Mouse (Mus musculus) MEL (cell line): ENCODE results near the gene Deaf1.
A peak's percentile ranks its signal among the peaks of the same experiment; 100 is the strongest.

Source experiments
- CTCF ChIP-seq, 3 experiments: IDR thresholded peaks in 2 of 3; conservative IDR thresholded peaks in 1 of 3; 2 replicates each; pipeline ENCODE4 v1.5.1; 2011 to 2012; ENCODE audit warnings: low read length in 3 of 3, low read depth in 2 of 3, mild to moderate bottlenecking in 2 of 3, improper control_type of control experiment in 1 of 3, inconsistent platforms in 1 of 3, mixed read lengths in 1 of 3, moderate library complexity in 1 of 3; ENCODE audit not compliant: control insufficient read depth in 1 of 3, insufficient read depth in 1 of 3, poor library complexity in 1 of 3, severe bottlenecking in 1 of 3
- E2F4 ChIP-seq: IDR thresholded peaks from 2 replicates; pipeline ENCODE4 v1.6.1; 2011; ENCODE audit warnings: low read depth, low read length, improper control_type of control experiment, borderline replicate concordance
- EP300 ChIP-seq, 2 experiments: IDR thresholded peaks; 2 replicates each; pipeline ENCODE4 v1.6.1; 2011; ENCODE audit warnings: improper control_type of control experiment in 2 of 2, low read length in 2 of 2, low read depth in 1 of 2, mild to moderate bottlenecking in 1 of 2
- GABPA ChIP-seq: IDR thresholded peaks from 2 replicates; pipeline ENCODE4 v1.6.1; 2012; ENCODE audit warnings: low read depth, mild to moderate bottlenecking, inconsistent platforms, low read length, improper control_type of control experiment, moderate library complexity
- HCFC1 ChIP-seq: IDR thresholded peaks from 2 replicates; pipeline ENCODE4 v1.6.1; 2012; ENCODE audit warnings: low read depth, mild to moderate bottlenecking, inconsistent platforms, low read length, improper control_type of control experiment, moderate library complexity
- MAZ ChIP-seq: IDR thresholded peaks from 2 replicates; pipeline ENCODE4 v1.6.1; 2012; ENCODE audit warnings: low read depth, mild to moderate bottlenecking, inconsistent platforms, low read length, improper control_type of control experiment
- POLR2A ChIP-seq, 2 experiments: IDR thresholded peaks; 2 replicates each; pipeline ENCODE4 v1.6.1; 2011 to 2012; ENCODE audit warnings: low read length in 2 of 2, mild to moderate bottlenecking in 2 of 2, control low read depth in 1 of 2, improper control_type of control experiment in 1 of 2, low read depth in 1 of 2, moderate library complexity in 1 of 2; ENCODE audit not compliant: control insufficient read depth in 1 of 2, insufficient read depth in 1 of 2, poor library complexity in 1 of 2
- RCOR1 ChIP-seq: IDR thresholded peaks from 2 replicates; pipeline ENCODE4 v1.6.1; 2012; ENCODE audit warnings: low read depth, mild to moderate bottlenecking, inconsistent platforms, low read length, improper control_type of control experiment
- SIN3A ChIP-seq: IDR thresholded peaks from 2 replicates; pipeline ENCODE4 v1.6.1; 2012; ENCODE audit warnings: low read length, improper control_type of control experiment, inconsistent platforms
- SMC3 ChIP-seq: IDR thresholded peaks from 2 replicates; pipeline ENCODE4 v1.6.1; 2011; ENCODE audit warnings: low read depth, low read length, improper control_type of control experiment
- TBP ChIP-seq: IDR thresholded peaks from 2 replicates; pipeline ENCODE4 v1.8.0; 2011; ENCODE audit warnings: low read depth, low read length, improper control_type of control experiment
- TCF12 ChIP-seq: IDR thresholded peaks from 2 replicates; pipeline ENCODE4 v1.6.1; 2014; ENCODE audit warnings: low read depth, mild to moderate bottlenecking, inconsistent platforms, low read length, improper control_type of control experiment, moderate library complexity
- ZC3H11A ChIP-seq: IDR thresholded peaks from 2 replicates; pipeline ENCODE4 v1.6.1; 2012; ENCODE audit warnings: low read depth, mild to moderate bottlenecking, inconsistent platforms, low read length, improper control_type of control experiment
- ZNF384 ChIP-seq: IDR thresholded peaks from 2 replicates; pipeline ENCODE4 v1.6.1; 2012; ENCODE audit warnings: low read depth, mild to moderate bottlenecking, inconsistent platforms, low read length, improper control_type of control experiment

DNA sequence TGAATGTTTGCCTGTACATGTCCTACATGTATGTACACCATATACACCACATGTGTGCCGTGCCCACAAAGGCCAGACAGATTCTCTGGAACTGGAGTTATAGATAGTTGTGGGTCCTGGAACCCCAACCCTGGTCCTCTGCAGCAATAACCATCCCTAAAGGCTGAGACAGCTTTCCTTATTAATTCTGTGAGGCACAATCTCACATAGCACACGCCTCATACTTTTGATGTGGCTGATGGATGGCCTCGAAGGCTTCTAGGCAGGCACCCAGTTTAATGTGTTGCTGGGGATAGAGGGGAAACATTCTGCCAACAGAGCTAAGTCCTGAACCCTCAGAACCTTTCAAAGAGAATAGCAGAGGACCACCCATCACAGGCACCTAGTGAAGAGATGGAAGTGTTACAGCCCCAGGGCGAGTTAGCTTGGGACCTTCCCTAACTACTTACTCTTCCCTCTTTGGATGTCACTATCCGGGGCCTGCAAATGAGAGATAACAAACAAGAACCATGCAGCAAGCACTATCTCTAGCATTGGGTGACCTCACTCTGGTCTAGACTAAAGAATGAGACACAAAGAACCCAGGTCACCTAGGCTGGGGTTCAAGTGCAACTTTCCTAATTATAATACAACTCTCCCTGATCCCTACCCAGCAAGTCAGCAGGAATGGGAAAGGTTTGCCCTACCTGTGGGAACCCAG, 37.0 kb upstream of the Deaf1 start:
- TF ChIP-seq SMC3: no peak; the same call in 1 of the 2 replicates
- TF ChIP-seq POLR2A (IDR thresholded peaks at IDR 0.05; ENCODE audit: control insufficient read depth in 1 of 2, insufficient read depth in 1 of 2, low read depth in 1 of 2, low read length in 2 of 2, poor library complexity in 1 of 2): no peak
- TF ChIP-seq ZNF384: no peak
- TF ChIP-seq ZC3H11A: no peak
- TF ChIP-seq HCFC1: no peak
- TF ChIP-seq E2F4: no peak
- no peak for TF ChIP-seq CTCF (IDR thresholded peaks at IDR 0.05 in 2 of 3, conservative IDR thresholded peaks at IDR 0.05 in 1 of 3; ENCODE audit: control insufficient read depth in 1 of 3, insufficient read depth in 1 of 3, low read depth in 2 of 3, low read length in 3 of 3, poor library complexity in 1 of 3, severe bottlenecking in 1 of 3)
- TF ChIP-seq MAZ: no peak
- TF ChIP-seq EP300 (IDR thresholded peaks at IDR 0.05; ENCODE audit: low read depth in 1 of 2, low read length in 2 of 2): peak; percentile 88 to 89
- no peak for TF ChIP-seq GABPA
- TF ChIP-seq SIN3A: peak; percentile 79
- peak; percentile 68; the same call in 1 of the 2 replicates for TF ChIP-seq RCOR1
- TF ChIP-seq TBP: no peak
- TF ChIP-seq TCF12: peak; percentile 93
